Mouse (Mus musculus) layer of hippocampus, adult 2 months (tissue): ENCODE measurements around the gene Cpeb2. TPM values are rescaled to one million over a fixed set of nuclear protein-coding genes. Genes with fewer than 3 reads are reported as not detected.

ENCODE experiments used
- DNase-seq, 2 experiments: peaks; one replicate each; pipeline ENCODE4 v3.0.0; 2022; ENCODE audit warnings: low spot score in 2 of 2
- H3K27ac ChIP-seq: fragments of 200-600 bp; 2 replicates; pipeline ENCODE4 v1.8.1; 2022
- H3K4me3 ChIP-seq: fragments of 200-600 bp; 2 replicates; pipeline ENCODE4 v1.8.1; 2022; ENCODE audit warnings: mild to moderate bottlenecking
- CTCF ChIP-seq: fragments of 200-600 bp; conservative IDR thresholded peaks from 2 replicates; pipeline ENCODE4 v1.8.1; 2022; ENCODE audit warnings: antibody characterized with exemption, mild to moderate bottlenecking, moderate library complexity
- total RNA-seq, 2 experiments: library from RNA; stranded (reverse); gene quantifications; 2 replicates each; pipeline ENCODE4 v1.2.3; 2021

Cpeb2 gene
- total RNA-seq, 2 experiments from 2014 or later: 43.3 to 50.6 TPM

DNA sequence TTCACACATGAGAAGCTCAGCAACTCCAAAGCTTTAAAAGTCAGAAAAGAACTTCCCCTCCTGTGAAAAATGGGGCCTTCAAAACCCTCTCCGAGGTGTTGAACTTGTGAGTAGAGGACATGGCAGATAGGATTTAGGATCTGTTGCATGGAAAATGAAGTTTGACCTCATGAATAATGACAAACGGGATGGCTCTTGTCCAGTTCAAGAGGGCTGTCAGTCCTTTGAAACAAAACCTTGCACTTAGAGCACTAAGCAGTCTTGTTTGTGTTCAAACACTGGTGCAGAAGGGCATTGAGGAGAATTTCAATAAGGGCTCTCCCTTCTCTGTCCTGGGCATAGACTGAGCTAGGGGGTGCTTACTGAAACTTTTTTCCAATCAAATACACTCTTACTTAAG is 1.9 kb upstream of the Cpeb2 start:
- H3K27ac ChIP-seq: no peak overlapping the region
- H3K4me3 ChIP-seq: no peak overlapping the region
- TF ChIP-seq CTCF: no peak
- DNase-seq: no peak

DNA sequence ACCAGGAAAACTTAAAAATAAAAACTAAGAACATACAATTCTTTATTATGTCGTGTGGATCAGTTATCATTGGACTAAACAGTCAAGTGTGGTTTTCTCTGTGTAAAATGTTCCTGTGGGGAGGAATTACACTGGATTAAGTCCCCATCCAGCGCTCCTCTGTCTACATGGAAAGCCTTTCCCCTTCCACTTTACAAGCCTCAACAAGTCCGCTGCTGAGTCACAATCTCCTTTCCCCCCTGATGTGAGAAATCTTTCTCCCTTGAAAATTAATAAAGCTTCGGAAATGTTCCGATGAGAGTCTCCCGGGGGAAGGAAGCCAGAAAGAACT is 856 bp upstream of the Cpeb2 start:
- Histone ChIP-seq H3K27ac (peak overlapping the region; percentile 97), H3K4me3 (peak overlapping the region; percentile 94)
- no peak for DNase-seq
- TF ChIP-seq CTCF: no peak

DNA sequence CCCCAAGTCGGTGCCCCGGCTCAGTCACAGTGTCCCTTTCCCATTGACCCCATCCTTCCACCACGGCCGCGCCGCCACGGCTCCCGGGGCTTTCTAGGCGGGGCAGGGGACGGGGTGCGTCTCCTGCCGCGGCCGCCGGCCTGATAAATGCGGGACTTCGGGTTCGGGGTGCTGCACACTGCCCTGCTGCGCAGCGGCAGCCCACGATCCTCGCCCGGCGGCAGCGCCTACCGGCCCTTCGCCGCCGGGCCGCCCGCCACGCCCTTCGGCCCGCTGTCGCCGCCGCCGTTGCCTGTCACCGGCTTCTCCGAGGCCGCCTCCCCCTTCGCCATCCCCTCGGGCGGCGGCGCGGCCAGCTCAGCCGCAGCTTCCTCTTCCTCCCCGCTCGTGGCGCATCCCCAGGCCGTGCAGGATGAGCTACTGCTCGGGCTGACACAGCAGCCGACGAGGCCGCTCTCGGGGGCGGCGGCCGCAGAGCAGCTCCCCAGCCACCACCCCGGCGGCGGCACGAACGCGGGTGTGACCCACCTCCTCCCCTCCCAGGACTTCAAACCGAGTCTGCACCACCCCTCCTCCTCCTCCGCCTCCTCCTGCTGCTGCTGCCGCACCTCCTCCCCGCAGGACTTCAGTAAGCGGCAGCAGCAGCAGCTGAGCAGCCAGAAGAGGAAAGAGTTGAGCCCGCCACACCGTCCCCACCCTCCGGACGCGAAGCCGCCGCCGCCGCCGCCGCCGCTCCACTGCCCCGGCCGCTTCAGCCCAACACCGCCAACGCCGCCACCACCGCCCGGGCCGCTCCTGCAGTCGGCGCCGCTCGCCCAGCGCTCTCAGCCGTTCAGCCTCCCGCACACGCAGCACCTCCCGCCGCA is 579 bp downstream of the Cpeb2 start:
- peak overlapping the region; percentile 94 for H3K4me3 ChIP-seq
- DNase-seq: peak; percentile 75 to 86
- TF ChIP-seq CTCF: no peak
- H3K27ac ChIP-seq: peak overlapping the region; percentile 97

DNA sequence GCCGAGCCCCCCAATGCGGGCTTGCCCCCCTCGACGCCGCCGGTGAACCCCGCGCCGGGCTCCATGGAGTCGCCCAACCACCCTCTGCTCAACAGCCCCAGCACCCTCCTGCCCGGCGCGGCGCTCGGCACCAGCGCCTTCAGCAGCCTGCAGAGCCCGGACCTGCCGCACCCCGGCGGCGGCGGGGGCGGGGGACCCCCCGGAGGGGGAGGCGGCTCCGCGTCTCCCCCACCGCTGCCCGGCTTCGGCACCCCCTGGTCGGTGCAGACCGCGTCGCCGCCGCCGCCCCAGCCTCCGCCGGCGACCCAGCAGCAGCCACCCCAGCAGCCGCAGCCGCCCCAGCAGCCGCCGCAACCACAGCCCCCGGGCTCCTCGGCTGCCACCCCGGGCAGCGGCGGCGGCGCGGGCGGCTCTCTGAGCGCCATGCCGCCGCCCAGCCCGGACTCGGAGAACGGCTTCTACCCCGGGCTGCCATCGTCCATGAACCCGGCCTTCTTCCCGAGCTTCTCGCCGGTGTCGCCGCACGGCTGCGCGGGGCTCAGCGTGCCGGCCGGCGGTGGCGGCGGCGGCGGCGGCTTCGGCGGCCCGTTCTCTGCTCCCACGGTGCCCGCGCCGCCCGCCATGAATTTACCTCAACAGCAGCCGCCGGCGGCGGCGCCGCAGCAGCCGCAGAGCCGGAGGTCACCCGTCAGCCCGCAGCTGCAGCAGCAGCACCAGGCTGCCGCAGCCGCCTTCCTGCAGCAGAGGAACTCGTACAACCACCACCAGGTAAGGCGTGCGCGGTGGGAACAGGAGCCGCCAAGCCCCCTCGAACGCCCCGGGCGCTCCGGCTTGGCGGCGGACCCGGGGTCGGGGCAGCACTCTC is 1.6 kb downstream of the Cpeb2 start:
- Histone ChIP-seq H3K27ac (peak overlapping the region; percentile 97), H3K4me3 (peak overlapping the region; percentile 94)
- DNase-seq: peak; percentile 35 to 50
- TF ChIP-seq CTCF: no peak

DNA sequence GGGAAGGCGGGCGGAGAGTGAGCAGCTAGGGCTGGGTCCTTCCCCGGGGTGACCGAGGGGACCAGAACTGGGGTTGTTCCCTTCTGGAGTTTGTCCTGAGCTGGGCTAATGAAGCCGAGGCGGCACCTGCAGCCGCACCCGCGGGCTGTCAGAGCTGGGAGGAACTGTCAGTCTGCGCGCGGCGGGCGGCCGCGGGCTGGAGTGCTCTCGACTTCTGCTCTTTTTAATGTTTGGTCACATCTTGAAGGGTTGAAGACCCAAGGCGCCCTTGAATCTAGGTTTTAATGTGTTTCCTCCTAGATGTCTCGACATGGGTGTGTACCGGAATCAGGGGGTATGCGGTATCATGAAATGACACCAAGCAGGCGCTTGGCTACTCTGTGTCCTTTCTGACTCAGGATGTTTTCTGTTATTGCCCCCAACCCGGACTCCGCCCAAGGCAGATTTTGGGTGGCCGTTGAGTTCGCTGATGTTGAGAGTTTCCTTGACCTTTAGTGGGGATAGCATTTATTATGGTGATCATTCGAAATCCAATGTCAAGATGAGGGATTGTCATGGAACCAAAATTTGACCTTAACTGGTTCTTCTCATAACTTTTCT is 2.3 kb downstream of the Cpeb2 start:
- TF ChIP-seq CTCF: no peak
- peak overlapping the region; percentile 97 for H3K27ac ChIP-seq
- H3K4me3 ChIP-seq: peak overlapping the region; percentile 94
- peak in 1 of 2 experiments; percentile 32 for DNase-seq

DNA sequence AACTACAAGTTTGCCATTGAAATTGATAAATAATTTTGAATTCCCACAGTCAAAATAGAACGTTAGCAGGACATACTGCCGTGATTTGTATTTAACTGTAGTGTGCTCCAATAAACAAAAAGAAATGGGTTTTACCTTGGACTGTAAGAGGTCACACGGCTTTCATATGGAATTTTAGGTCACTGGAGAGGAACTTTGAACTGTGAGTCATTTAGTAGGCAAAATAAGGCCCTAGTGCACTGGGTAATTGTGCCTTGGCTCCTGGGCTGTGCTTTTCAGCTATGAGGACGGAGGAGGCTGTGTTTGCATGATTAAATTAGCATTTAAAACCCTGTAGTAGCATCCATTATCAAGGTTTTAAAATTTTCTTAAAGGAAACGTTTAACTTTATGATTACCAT is 3.0 kb downstream of the Cpeb2 start:
- Histone ChIP-seq H3K27ac (peak overlapping the region; percentile 97), H3K4me3 (peak overlapping the region; percentile 94)
- TF ChIP-seq CTCF: no peak
- no peak for DNase-seq

DNA sequence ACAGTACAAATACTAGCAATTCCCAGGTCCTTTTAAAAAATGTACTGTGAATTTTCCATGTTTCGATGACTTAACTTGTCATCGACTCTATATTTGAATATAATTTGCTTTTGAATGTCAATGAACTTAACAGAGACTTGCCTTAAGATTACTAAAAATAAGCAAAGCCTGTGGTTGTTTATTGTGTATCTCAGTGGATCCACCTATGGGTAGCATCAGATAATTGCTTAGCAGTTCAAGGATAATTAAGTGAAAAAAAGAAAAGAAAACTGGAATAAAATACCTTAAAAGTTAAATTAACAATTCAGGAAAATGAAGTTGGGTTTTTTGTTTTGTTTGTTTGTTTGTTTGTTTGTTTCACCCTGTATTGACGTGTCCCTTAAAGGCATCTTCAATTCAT is 3.5 kb downstream of the Cpeb2 start:
- peak; percentile 86 for TF ChIP-seq CTCF
- Histone ChIP-seq H3K4me3 (peak overlapping the region; percentile 94), H3K27ac (peak overlapping the region; percentile 97)
- DNase-seq: no peak

DNA sequence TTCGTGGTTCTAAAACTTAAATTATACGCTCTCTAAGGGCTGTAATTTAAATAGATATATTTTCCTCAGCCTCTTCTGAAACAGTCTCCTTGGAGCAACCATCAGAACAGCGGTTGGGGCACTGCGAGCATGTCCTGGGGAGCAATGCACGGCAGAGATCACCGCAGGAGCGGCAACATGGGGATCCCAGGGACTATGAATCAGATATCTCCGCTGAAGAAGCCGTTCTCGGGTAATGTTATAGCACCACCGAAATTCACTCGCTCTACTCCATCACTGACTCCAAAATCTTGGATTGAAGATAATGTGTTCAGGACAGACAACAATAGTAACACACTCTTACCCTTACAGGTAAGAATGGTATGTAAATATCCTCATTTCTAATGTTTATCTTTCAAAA is 4.3 kb downstream of the Cpeb2 start:
- no peak for DNase-seq
- TF ChIP-seq CTCF: no peak
- peak overlapping the region; percentile 94 for H3K4me3 ChIP-seq
- peak overlapping the region; percentile 97; the same call in 1 of the 2 replicates for H3K27ac ChIP-seq

DNA sequence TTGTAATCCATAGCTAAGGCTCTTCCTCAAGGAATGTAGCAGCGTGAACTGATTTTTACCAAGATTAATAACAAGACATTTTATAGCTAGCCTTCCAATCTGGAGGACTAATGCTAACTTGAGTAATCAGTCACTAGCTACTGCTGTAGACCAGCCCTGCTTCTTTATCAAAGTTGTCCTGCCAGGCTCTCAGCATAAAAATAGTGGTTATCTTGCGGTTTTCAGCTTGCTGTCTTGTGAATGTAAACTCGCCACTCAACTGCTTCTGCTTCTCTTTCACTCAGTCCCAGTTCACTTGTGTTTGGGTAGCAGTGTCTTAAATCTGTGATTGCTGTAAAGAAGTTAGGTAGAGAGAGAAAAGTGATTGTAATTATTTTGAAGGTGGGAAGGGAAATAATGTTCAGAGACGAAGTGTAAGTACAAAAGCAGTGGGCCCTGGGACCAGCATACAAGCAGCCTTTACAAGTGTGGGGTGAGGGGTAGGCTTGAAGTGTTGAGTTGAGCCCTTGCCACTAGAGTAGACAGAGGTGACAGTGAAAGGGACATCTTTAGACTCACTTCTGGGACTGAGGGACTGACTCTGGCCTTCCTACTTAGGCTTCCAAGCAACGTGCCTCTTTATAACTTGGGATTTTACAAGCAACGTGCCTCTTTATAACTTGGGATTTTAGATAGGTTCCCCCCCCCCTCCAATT is 6.3 kb downstream of the Cpeb2 start:
- no peak overlapping the region; the same call in 1 of the 2 replicates for H3K4me3 ChIP-seq
- DNase-seq: no peak
- H3K27ac ChIP-seq: no peak overlapping the region; the same call in 1 of the 2 replicates
- no peak for TF ChIP-seq CTCF

DNA sequence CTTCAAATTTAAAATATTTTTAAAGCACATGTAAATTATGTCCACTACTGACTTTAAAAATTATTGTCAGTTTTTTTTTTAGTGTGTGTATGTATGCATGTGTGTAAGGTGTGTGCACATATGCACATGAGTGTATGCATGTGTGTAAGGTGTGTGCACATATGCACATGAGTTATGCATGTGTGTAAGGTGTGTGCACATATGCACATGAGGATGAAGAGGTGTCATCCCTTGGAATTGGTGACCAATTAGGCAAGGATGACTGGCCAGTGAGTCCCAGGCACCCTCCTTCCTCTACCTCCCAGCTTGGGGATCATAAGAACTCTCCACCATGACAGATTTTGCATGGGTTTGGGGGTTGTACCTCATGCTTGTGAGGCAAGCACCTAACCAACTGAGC is 7.8 kb downstream of the Cpeb2 start:
- no peak overlapping the region for H3K4me3 ChIP-seq
- no peak overlapping the region for H3K27ac ChIP-seq
- DNase-seq: no peak
- TF ChIP-seq CTCF: no peak

DNA sequence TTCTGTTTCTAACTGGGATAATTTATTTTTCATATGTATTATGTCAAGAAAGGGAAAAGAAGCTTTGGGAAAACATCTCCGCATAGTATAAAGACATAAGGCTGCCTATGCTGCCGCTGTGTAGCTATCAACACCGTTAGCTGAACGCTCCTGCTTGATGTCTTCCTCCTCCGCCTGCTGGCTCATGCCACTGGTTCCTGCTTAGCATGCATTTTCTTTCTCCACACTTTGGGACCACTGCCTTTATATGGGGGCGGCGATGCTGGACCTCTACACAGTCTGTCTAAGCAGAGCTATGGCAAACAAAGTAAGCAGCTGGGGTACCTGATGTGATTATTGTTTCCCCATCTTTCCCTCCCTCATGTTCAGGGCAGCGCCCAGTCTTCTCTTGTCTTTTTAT is 13.3 kb downstream of the Cpeb2 start:
- DNase-seq: no peak
- TF ChIP-seq CTCF: no peak
- H3K4me3 ChIP-seq: peak overlapping the region; percentile 15; the same call in 1 of the 2 replicates
- H3K27ac ChIP-seq: peak overlapping the region; percentile 87

DNA sequence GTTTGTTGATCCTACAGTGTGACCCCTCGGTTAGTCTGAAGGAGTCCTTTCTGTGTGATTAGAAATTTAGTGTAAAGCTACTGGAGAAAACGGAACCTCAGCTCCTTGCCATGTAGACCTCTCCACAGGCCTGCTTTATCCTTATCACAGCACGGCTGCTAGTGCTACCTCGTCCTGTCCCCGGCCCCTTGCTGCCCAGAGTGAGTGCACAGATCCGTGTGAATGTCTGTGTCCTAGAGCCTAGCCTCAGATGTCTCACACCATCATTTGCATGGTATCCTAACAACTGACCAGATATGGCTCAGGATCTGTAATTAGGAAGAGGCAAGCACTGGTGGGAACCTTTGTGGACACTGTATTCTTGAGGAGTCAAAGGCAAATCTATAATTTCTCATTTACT is 14.0 kb downstream of the Cpeb2 start:
- H3K27ac ChIP-seq: peak overlapping the region; percentile 87
- DNase-seq: no peak

More for the DNA sequence above, 14.0 kb downstream of the Cpeb2 start:
- no peak overlapping the region for H3K4me3 ChIP-seq
- TF ChIP-seq CTCF: no peak
